Mouse (Mus musculus) cerebellum, adult 8-10 months (tissue): ENCODE measurements around the gene Itih2.

Experiments used
- DNase-seq: peaks from one replicate; pipeline ENCODE4 v3.0.0; 2022

Itih2 gene

GRCm38 (mm10) chr2:10108535-10109189, 22.5 kb downstream of the Itih2 start:
- DNase-seq = no peak

GRCm38 (mm10) chr2:10101180-10101579, 30.0 kb downstream of the Itih2 start:
- no peak for DNase-seq

GRCm38 (mm10) chr2:10100471-10100870, 30.7 kb downstream of the Itih2 start:
- no peak for DNase-seq

GRCm38 (mm10) chr2:10098598-10099215, 32.5 kb downstream of the Itih2 start:
- DNase-seq = peak; percentile 37

GRCm38 (mm10) chr2:10094327-10095100, 36.7 kb downstream of the Itih2 start:
- no peak for DNase-seq

GRCm38 (mm10) chr2:10087256-10087850, 43.8 kb downstream of the Itih2 start:
- no peak for DNase-seq

GRCm38 (mm10) chr2:10082737-10083136, 48.5 kb downstream of the Itih2 start:
- DNase-seq = no peak

- DNase-seq = no peak
Observed at GRCm38 (mm10) chr2:10081453-10082080, 49.6 kb downstream of the Itih2 start.

- DNase-seq = peak; percentile 96
Observed at GRCm38 (mm10) chr2:10080310-10081010, 50.7 kb downstream of the Itih2 start, which contains the start of the genes Atp5c1 and Kin. TSS of gene Atp5c1 (minus strand) at chr2:10080510. TSS of gene Kin (plus strand) at chr2:10080593.

GRCm38 (mm10) chr2:10079745-10080309, 51.4 kb downstream of the Itih2 start:
- no peak for DNase-seq

- no peak for DNase-seq
Observed at GRCm38 (mm10) chr2:10076675-10077074, 54.5 kb downstream of the Itih2 start.

- no peak for DNase-seq
Observed at GRCm38 (mm10) chr2:10074470-10074869, 56.7 kb downstream of the Itih2 start.

GRCm38 (mm10) chr2:10071751-10072150, 59.4 kb downstream of the Itih2 start:
- no peak for DNase-seq

GRCm38 (mm10) chr2:10058836-10059235, 72.4 kb downstream of the Itih2 start:
- no peak for DNase-seq

GRCm38 (mm10) chr2:10051996-10052395, 79.2 kb downstream of the Itih2 start:
- DNase-seq = no peak

- no peak for DNase-seq
Observed at GRCm38 (mm10) chr2:10050878-10051277, 80.3 kb downstream of the Itih2 start.

GRCm38 (mm10) chr2:10049456-10049855, 81.7 kb downstream of the Itih2 start:
- no peak for DNase-seq

GRCm38 (mm10) chr2:10048461-10048860, 82.7 kb downstream of the Itih2 start, which contains the start of gene Taf3:
TSS of gene Taf3 (minus strand) at chr2:10048596.
- DNase-seq = peak; percentile 92

GRCm38 (mm10) chr2:10047758-10048436, 83.3 kb downstream of the Itih2 start:
- no peak for DNase-seq
